Mouse (Mus musculus) megakaryocyte, embryonic 14.5 days (primary cell): ENCODE data around the gene Zfp451.

ENCODE experiments used
- FLI1 ChIP-seq: IDR thresholded peaks from 2 replicates; pipeline ENCODE4 v1.6.1; 2012; ENCODE audit warnings: low read length, inconsistent platforms, mixed read lengths
- GATA1 ChIP-seq: IDR thresholded peaks from 3 replicates; pipeline ENCODE4 v1.6.1; 2012; ENCODE audit warnings: mixed read lengths, low read length, inconsistent platforms, borderline replicate concordance

DNA sequence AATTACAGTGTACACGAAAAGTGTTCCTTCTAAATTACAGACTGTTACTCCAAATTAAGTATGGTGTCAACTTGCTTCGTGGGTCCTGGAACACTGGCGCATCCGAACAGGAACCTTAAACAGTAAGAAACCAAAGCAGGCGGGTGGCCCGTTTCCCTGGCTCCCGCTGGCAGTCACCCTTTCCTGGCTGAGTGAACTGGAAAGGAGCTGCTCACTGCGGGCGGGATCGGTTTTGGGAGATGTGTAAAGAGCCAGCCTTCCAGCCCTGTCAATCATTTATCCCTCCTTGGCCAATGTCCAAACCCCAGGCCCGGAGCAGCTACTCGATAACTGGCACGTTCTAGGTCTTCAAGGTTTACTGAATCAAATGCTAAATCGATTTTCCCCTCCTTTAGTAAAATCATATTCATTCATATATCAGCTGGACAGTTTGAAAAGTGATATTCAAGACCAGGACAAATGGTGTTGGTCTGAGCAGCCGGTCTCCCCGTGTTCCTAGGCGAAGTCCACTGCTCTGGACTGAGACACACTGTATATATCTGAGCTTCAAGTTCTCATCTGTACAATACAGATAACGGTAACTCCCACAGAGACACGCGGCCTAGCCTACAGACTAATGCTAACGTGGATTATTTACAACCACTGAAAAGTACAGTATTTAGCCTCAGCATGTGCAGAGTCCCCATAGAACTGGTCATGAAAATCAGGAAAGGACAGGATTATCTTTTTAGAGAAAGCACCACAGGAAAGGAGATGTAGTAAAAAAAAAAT lies 59.2 kb downstream of the Zfp451 start:
- TF ChIP-seq GATA1: no peak
- no peak for TF ChIP-seq FLI1
